ENCODE assay signal across 16 mouse cellular contexts in the genomic region with DNA sequence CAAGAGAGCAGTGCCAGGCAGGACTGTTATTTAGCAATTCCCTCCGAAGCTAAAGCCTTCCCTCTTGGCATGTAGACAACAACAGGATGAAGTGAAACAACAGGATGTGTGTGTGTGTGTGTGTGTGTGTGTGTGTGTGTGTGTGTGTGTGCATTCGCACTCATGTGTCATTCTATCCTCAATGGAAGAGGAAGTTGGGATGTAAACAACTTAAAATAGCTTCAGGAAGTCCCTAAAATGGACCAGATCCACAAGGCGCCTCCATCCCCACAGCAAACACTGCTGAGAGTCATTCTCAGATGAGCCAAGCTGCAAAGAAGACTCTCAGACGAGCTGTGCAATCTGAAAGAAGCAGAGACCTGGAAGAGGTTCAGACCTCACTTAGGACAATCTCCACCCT.
DNase-seq lines count a peak whose midpoint lies in the region; ATAC-seq and TF ChIP-seq lines count a peak whose summit lies in the region.
"Had no signal": no experiment of that assay in that cellular context is flagged by ENCODE, and none has a peak within 500 bp of the region (broad histone marks: within the 10 kb centered on the region; RNA-seq: fewer than 3 reads in every experiment).

No protein-coding gene starts in this region.

- H3K9me3 ChIP-seq in embryonic facial prominence, embryonic 14.5 days (ENCODE audit: control insufficient read depth, low read length) = no peaks in the 10 kb centered on the region
- H3K9me3 ChIP-seq in embryonic facial prominence, embryonic 10.5 days = no peaks in the 10 kb centered on the region
- H3K9me3 ChIP-seq in kidney, postnatal 0 days (replicated peaks; ENCODE audit: low read length) = no peaks in the 10 kb centered on the region
- no peaks in the 10 kb centered on the region for H3K9me3 ChIP-seq in neural tube, embryonic 15.5 days (replicated peaks)
- H3K9me3 ChIP-seq: hindbrain, embryonic 10.5 days; liver, embryonic 15.5 days; midbrain, embryonic 15.5 days; neural tube, embryonic 12.5 days had no signal

- 57% methylated on average over 4 of the region's 4 CpGs for WGBS in embryonic facial prominence, embryonic 14.5 days
- 73% methylated on average over 4 of the region's 4 CpGs for WGBS in embryonic facial prominence, embryonic 10.5 days
- 59% methylated on average over 4 of the region's 4 CpGs for WGBS in kidney, postnatal 0 days
- 78% methylated on average over 4 of the region's 4 CpGs for WGBS in neural tube, embryonic 15.5 days

- no peak overlapping the region for H3K4me3 ChIP-seq in embryonic facial prominence, embryonic 14.5 days (ENCODE audit: low read depth, low read length)
- H3K4me3 ChIP-seq in embryonic facial prominence, embryonic 10.5 days = no peak overlapping the region
- H3K4me3 ChIP-seq in kidney, postnatal 0 days (replicated peaks; ENCODE audit: low read depth, low read length) = no peak overlapping the region
- H3K4me3 ChIP-seq in neural tube, embryonic 15.5 days (replicated peaks) = no peak overlapping the region
- H3K4me3 ChIP-seq: hindbrain, embryonic 10.5 days; liver, embryonic 15.5 days; midbrain, embryonic 15.5 days; neural tube, embryonic 12.5 days had no signal

- no peak overlapping the region for H3K4me2 ChIP-seq in embryonic facial prominence, embryonic 14.5 days (ENCODE audit: low read depth, low read length)
- H3K4me2 ChIP-seq in kidney, postnatal 0 days (ENCODE audit: low read length) = no peak overlapping the region
- H3K4me2 ChIP-seq in neural tube, embryonic 15.5 days = no peak overlapping the region
- H3K4me2 ChIP-seq: liver, embryonic 15.5 days; midbrain, embryonic 15.5 days; neural tube, embryonic 12.5 days had no signal

- no peak for TF ChIP-seq CTCF in kidney, postnatal 0 days (IDR thresholded peaks at IDR 0.05; ENCODE audit: low read depth)

- ATAC-seq in embryonic facial prominence, embryonic 14.5 days (ENCODE audit: low read depth) = no peak
- ATAC-seq in kidney, postnatal 0 days (replicated peaks; ENCODE audit: low FRiP score, low read depth) = no peak
- ATAC-seq in neural tube, embryonic 15.5 days (ENCODE audit: low FRiP score) = no peak
- ATAC-seq in erythroblast, adult 5-6 weeks (replicated peaks; ENCODE audit: low FRiP score, poor library complexity, severe bottlenecking) = no peak
- ATAC-seq: midbrain, embryonic 15.5 days; Patski had no signal

- no peaks in the 10 kb centered on the region for H3K36me3 ChIP-seq in embryonic facial prominence, embryonic 14.5 days (ENCODE audit: control insufficient read depth, insufficient read depth, low read length)
- H3K36me3 ChIP-seq in embryonic facial prominence, embryonic 10.5 days (replicated peaks) = no peaks in the 10 kb centered on the region
- H3K36me3 ChIP-seq in kidney, postnatal 0 days (ENCODE audit: insufficient read depth, low read length) = no peaks in the 10 kb centered on the region
- no peaks in the 10 kb centered on the region for H3K36me3 ChIP-seq in neural tube, embryonic 15.5 days
- H3K36me3 ChIP-seq: hindbrain, embryonic 10.5 days; liver, embryonic 15.5 days; midbrain, embryonic 15.5 days; neural tube, embryonic 12.5 days had no signal

- H3K27me3 ChIP-seq in embryonic facial prominence, embryonic 14.5 days (replicated peaks; ENCODE audit: control insufficient read depth, insufficient read depth, low read length) = no peaks in the 10 kb centered on the region
- no peaks in the 10 kb centered on the region for H3K27me3 ChIP-seq in embryonic facial prominence, embryonic 10.5 days (replicated peaks; ENCODE audit: low read depth, poor library complexity, severe bottlenecking)
- H3K27me3 ChIP-seq in kidney, postnatal 0 days (ENCODE audit: insufficient read depth, low read length) = no peaks in the 10 kb centered on the region
- H3K27me3 ChIP-seq in neural tube, embryonic 15.5 days (replicated peaks) = no peaks in the 10 kb centered on the region
- H3K27me3 ChIP-seq: liver, embryonic 15.5 days; neural tube, embryonic 12.5 days; Patski had no signal

- no peak overlapping the region for H3K27ac ChIP-seq in embryonic facial prominence, embryonic 14.5 days (replicated peaks; ENCODE audit: low read depth, low read length)
- H3K27ac ChIP-seq in embryonic facial prominence, embryonic 10.5 days (replicated peaks) = no peak overlapping the region
- H3K27ac ChIP-seq in kidney, postnatal 0 days = no peak overlapping the region
- H3K27ac ChIP-seq in neural tube, embryonic 15.5 days (replicated peaks) = no peak overlapping the region
- H3K27ac ChIP-seq: hindbrain, embryonic 10.5 days; liver, embryonic 15.5 days; midbrain, embryonic 15.5 days; neural tube, embryonic 12.5 days had no signal

- H3K9ac ChIP-seq in embryonic facial prominence, embryonic 14.5 days (ENCODE audit: low read depth, low read length) = no peak overlapping the region
- no peak overlapping the region for H3K9ac ChIP-seq in kidney, postnatal 0 days (ENCODE audit: low read depth, low read length)
- no peak overlapping the region for H3K9ac ChIP-seq in neural tube, embryonic 15.5 days (replicated peaks)
- H3K9ac ChIP-seq: liver, embryonic 15.5 days; midbrain, embryonic 15.5 days; neural tube, embryonic 12.5 days had no signal

- DNase-seq in embryonic facial prominence, embryonic 14.5 days (ENCODE audit: low spot score) = peak; percentile 26
- DNase-seq in embryonic facial prominence, embryonic 10.5 days (ENCODE audit: low spot score) = no peak
- peak; percentile 4 for DNase-seq in kidney, postnatal 0 days (ENCODE audit: low spot score)
- no peak for DNase-seq in kidney, adult 8-10 months
- DNase-seq in adipocyte (ENCODE audit: low spot score) = peak; percentile 26
- peak; percentile 72 for DNase-seq in lung, postnatal 10 days
- DNase-seq: cerebellum, adult 8-10 months; gastrocnemius, postnatal 25 days; thymus, postnatal 4 days had no signal

- H3K4me1 ChIP-seq in embryonic facial prominence, embryonic 14.5 days (ENCODE audit: control insufficient read depth, insufficient read depth, low read length) = peaks cover 3% of the 10 kb centered on the region; the same call in 1 of the 2 replicates
- H3K4me1 ChIP-seq in embryonic facial prominence, embryonic 10.5 days = no peaks in the 10 kb centered on the region
- 0 out of 2 replicates have a peak, but pooled peaks cover 4% of the 10 kb centered on the region for H3K4me1 ChIP-seq in kidney, postnatal 0 days (replicated peaks; ENCODE audit: insufficient read depth, low read length)
- peaks cover 6% of the 10 kb centered on the region for H3K4me1 ChIP-seq in neural tube, embryonic 15.5 days
- H3K4me1 ChIP-seq: hindbrain, embryonic 10.5 days; liver, embryonic 15.5 days; midbrain, embryonic 15.5 days; neural tube, embryonic 12.5 days had no signal

Comparison
In these comparisons a context has a peak if more than half of its experiments do, and no peak if none do; other contexts are left out.
1. DNase-seq: peak in embryonic facial prominence, embryonic 14.5 days (single experiment), kidney, postnatal 0 days (single experiment), adipocyte (single experiment) and lung, postnatal 10 days (single experiment); none in embryonic facial prominence, embryonic 10.5 days (single experiment) and kidney, adult 8-10 months (0 of 2).